Mouse (Mus musculus) forebrain, postnatal 0 days (tissue): ENCODE results near the gene Kif27. TPM values are rescaled to one million over a fixed set of nuclear protein-coding genes. Genes with fewer than 3 reads are reported as not detected.
"Not testable (repeated sequence)": the region's sequence is repeated elsewhere in the genome, so short reads cannot be mapped to it uniquely, and the experiment has no call there.

Experiments used
- ATAC-seq: fragments of 200-750 bp; cut with Nextera tagmentation; 2 replicates; pipeline ENCODE4 v1.8.0; 2017; ENCODE audit warnings: mild to moderate bottlenecking, moderate library complexity
- DNase-seq: peaks from one replicate; pipeline ENCODE4 v3.0.0-alpha.2; 2015
- H3K27ac ChIP-seq: fragments of 300-500 bp; sonication (generic); 2 replicates; pipeline ENCODE4 v1.5.1; 2014; ENCODE audit warnings: low read depth, mild to moderate bottlenecking, antibody characterized with exemption, low read length, moderate library complexity, mixed read lengths
- H3K27me3 ChIP-seq: fragments of 300-500 bp; sonication (generic); 2 replicates; pipeline ENCODE4 v1.6.1; 2014; ENCODE audit warnings: mild to moderate bottlenecking, low read length, mixed read lengths; ENCODE audit not compliant: insufficient read depth
- H3K36me3 ChIP-seq: fragments of 300-500 bp; sonication (generic); 2 replicates; pipeline ENCODE4 v1.6.1; 2014; ENCODE audit warnings: mild to moderate bottlenecking, moderate library complexity; ENCODE audit not compliant: insufficient read depth
- H3K4me1 ChIP-seq: fragments of 300-500 bp; sonication (generic); 2 replicates; pipeline ENCODE4 v1.6.1; 2014; ENCODE audit warnings: antibody characterized with exemption; ENCODE audit not compliant: insufficient read depth
- H3K4me2 ChIP-seq: fragments of 300-500 bp; sonication (generic); 2 replicates; pipeline ENCODE4 v1.6.1; 2014; ENCODE audit warnings: low read depth, mild to moderate bottlenecking, moderate library complexity
- H3K4me3 ChIP-seq: fragments of 300-500 bp; sonication (generic); 2 replicates; pipeline ENCODE4 v1.5.1; 2014; ENCODE audit warnings: low read depth, low read length, mixed read lengths
- H3K9ac ChIP-seq: fragments of 300-500 bp; sonication (generic); 2 replicates; pipeline ENCODE4 v1.6.1; 2014; ENCODE audit warnings: mild to moderate bottlenecking
- H3K9me3 ChIP-seq: fragments of 300-500 bp; sonication (generic); 2 replicates; pipeline ENCODE4 v1.6.1; 2016; ENCODE audit warnings: low read length
- CTCF ChIP-seq: sonication (generic); IDR thresholded peaks from 2 replicates; pipeline ENCODE4 v1.5.1; 2016; ENCODE audit warnings: antibody characterized with exemption, control low read depth, low read depth
- WGBS: fragments of 180-500 bp; shearing (Covaris S2); extraction: QIAGEN DNeasy Blood & Tissue Kit; methylation state at CpG from one replicate; pipeline ENCODE4 v1.1.7; 2014; 5-methylcytosine and 5-hydroxymethylcytosine counted together
- polyA plus RNA-seq: library from polyadenylated mRNA; unstranded; fragments of >200 nt; fragmentation: Nextera tagmentation; extraction: Ambion mirVana; gene quantifications from 2 replicates; pipeline ENCODE4 v1.2.1, GENCODE M21; 2015
- total RNA-seq: library from RNA; depleted of rRNA; stranded (reverse); fragments of >200 nt; gene quantifications from 2 replicates; pipeline ENCODE4 v1.2.3, GENCODE M21; 2014; rRNA removed

Kif27 gene
- total RNA-seq: 2.3 and 5.2 TPM in 2 replicates
- 0.82 and 2.0 TPM in 2 replicates for polyA plus RNA-seq

DNA sequence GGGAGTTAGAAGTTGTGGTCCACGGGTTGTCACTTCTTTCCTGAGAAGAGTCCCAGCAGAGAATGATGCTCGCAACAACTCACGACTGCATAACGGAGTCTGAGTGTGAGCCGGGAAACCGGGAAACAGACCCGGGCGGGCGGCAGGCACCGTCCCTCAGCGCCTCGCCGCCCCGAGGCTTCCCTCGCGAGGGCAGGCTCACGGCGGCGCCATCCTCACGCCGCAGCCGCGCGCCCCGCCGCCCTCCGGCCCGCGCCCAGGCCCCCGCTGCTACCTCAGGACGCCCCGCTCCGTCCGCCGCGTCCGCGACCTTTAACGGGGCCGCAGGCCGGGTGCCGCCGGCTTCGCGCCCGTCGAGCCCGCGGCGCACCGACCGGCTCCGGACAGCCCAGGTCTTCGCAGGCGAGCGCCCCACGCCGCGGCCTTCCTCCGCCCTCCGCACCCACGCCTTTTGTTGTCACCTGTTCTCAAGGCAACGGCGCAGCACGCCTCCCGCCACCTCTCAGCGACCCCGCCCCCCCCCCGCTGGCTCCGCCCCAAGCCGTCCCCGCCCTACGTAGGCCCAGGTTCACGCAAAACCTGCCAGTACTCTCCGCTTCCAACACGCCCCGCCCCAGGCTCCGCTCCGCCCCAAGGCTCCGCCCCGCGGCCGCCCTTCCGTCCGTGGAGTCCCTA is at the start of gene Kif27:
Gene Kif27 (minus strand): TSS at position 494 of the 675 bp plus-strand sequence.
- WGBS: 3% methylated on average over 81 of the region's 85 CpGs
- TF ChIP-seq CTCF: no peak
- H3K9me3 ChIP-seq: no peaks in the 10 kb centered on the region
- H3K36me3 ChIP-seq: no peaks in the 10 kb centered on the region
- H3K27ac ChIP-seq: peak within 1 kb of the TSS; percentile 54; the same call in 1 of the 2 replicates
- no peaks in the 10 kb centered on the region for H3K27me3 ChIP-seq
- DNase-seq: peak; percentile 78
- H3K4me3 ChIP-seq: peak within 1 kb of the TSS; percentile 68
- peak; percentile 96 for ATAC-seq
- H3K4me2 ChIP-seq: peak within 1 kb of the TSS; percentile 94
- peak within 1 kb of the TSS; percentile 60 for H3K9ac ChIP-seq
- H3K4me1 ChIP-seq: no peaks in the 10 kb centered on the region

DNA sequence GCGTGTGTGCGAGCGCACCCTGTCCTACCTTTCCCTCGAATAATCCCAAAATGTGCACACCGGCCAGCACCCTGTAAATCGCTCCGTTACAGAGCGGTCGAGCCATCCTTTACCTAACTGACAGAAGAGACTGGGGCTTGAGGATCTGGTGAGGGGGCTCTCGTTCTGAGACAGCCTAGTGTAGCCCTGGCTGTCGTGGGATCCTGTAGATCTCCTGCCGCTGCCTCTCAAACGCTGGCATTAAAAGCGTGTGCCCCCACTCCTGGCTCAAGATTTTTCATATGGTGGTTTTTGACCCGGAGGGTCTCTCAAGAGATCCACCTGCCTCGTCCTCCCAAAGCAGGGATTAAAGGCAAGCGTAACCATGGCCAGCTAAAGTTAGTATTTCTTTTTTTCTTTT is 44.3 kb upstream of the Kif27 start, which contains the start of gene Hnrnpk:
Gene Hnrnpk (minus strand): TSS at position 101 of the 400 bp plus-strand sequence.
- peak within 1 kb of the TSS; percentile 100 for H3K9ac ChIP-seq
- peak within 1 kb of the TSS; percentile 100 for H3K27ac ChIP-seq
- ATAC-seq, DNase-seq, H3K36me3 ChIP-seq, H3K27me3 ChIP-seq, H3K9me3 ChIP-seq, H3K4me1 ChIP-seq: not testable (repeated sequence)
- WGBS: 8% methylated on average over 16 of the region's 17 CpGs
- peak within 1 kb of the TSS; percentile 100 for H3K4me3 ChIP-seq
- peak within 1 kb of the TSS; percentile 51 for H3K4me2 ChIP-seq

DNA sequence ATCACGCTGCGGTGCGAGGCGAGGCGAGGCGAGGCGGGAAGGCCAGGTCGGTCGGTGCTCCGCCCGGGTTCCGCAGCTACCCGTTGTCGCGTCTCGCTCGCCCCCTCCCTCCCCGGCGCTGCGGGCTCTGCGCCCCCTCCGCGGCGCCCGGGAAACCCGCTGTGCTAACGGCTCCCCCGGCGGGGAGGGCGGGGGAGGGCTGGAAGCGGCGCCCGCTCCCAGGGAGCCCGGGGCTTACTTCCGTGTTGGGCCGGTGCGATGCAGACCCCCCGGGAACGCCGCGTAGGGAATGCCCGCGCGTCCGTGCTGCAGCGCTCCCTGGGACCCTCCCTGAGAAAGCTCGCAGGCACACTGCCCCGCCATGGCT is 43.8 kb upstream of the Kif27 start:
- ATAC-seq (peak; percentile 67), DNase-seq (no peak)
- no peaks in the 10 kb centered on the region for H3K27me3 ChIP-seq
- WGBS: 5% methylated on average over 38 of the region's 48 CpGs
- peak overlapping the region; percentile 100 for H3K27ac ChIP-seq
- no peak for TF ChIP-seq CTCF
- H3K9ac ChIP-seq: peak overlapping the region; percentile 100
- 0 out of 2 replicates have a peak, but pooled peaks cover 2% of the 10 kb centered on the region for H3K4me1 ChIP-seq
- peak overlapping the region; percentile 100 for H3K4me3 ChIP-seq
- H3K36me3 ChIP-seq: peaks cover 4% of the 10 kb centered on the region
- H3K4me2 ChIP-seq: peak overlapping the region; percentile 51
- no peaks in the 10 kb centered on the region for H3K9me3 ChIP-seq

DNA sequence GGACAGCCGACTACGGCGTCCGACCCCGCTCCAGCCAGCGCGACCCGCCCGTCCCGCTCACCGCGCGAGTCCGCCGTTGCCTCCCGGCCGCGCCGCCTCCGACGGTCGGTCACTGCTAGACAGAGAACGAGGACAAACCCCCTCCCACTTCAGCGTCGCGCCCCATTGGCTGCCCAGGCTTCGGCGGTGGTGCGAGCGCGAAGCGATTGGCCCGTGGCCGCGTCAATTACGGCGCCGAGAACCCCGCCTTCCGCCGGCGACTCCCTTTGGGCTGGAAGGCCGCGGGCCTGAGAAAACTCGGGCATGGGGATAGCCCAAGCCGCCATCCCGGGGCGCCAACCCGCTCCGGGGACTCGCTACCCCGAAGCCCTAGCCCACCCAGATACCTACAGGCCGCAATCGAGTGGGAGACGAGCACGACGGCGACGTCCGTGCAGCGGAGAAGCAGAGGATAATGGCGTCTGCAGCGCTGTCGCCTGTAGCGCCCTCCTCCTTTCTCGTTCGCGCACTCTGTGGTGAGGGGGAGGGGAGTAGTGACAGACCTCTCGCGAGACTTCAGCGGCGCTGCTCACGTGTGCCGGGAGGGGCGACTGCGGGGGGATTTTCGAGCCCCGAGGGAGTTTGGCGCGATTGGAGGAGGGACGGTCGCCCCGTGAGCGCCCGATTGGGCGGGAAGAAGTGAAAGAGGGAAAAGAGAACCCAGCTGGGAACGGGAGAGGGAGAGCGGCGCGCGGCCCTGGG is 43.3 kb upstream of the Kif27 start, which contains the start of gene Rmi1:
Gene Rmi1 (plus strand): TSS at position 246 of the 741 bp plus-strand sequence.
- ATAC-seq (peak; percentile 93), DNase-seq (peak; percentile 99)
- H3K27me3 ChIP-seq: no peaks in the 10 kb centered on the region
- peaks cover 9% of the 10 kb centered on the region for H3K36me3 ChIP-seq
- H3K9ac ChIP-seq: peak within 1 kb of the TSS; percentile 100
- no peaks in the 10 kb centered on the region for H3K9me3 ChIP-seq
- peak within 1 kb of the TSS; percentile 100 for H3K27ac ChIP-seq
- peak within 1 kb of the TSS; percentile 76 for H3K4me2 ChIP-seq
- TF ChIP-seq CTCF: peak; percentile 60
- 0 out of 2 replicates have a peak, but pooled peaks cover 2% of the 10 kb centered on the region for H3K4me1 ChIP-seq
- under 1% methylated on average over 85 of the region's 91 CpGs for WGBS
- peak within 1 kb of the TSS; percentile 100 for H3K4me3 ChIP-seq

GRCm38 (mm10) chr13:58401135-58402002 is 42.4 kb upstream of the Kif27 start:
- Histone ChIP-seq H3K9ac (peak overlapping the region; percentile 100), H3K36me3 (peaks cover 13% of the 10 kb centered on the region), H3K27me3 (no peaks in the 10 kb centered on the region), H3K9me3 (no peaks in the 10 kb centered on the region), H3K4me1 (0 out of 2 replicates have a peak, but pooled peaks cover 2% of the 10 kb centered on the region), H3K27ac (peak overlapping the region; percentile 100), H3K4me2 (peak overlapping the region; percentile 76), H3K4me3 (peak overlapping the region; percentile 100)
- peak; percentile 54 for TF ChIP-seq CTCF
- ATAC-seq (peak; percentile 45), DNase-seq (peak; percentile 87)
- under 1% methylated on average over 83 of the region's 100 CpGs for WGBS

- 0 out of 2 replicates have a peak, but pooled peaks cover 2% of the 10 kb centered on the region for H3K4me1 ChIP-seq
- no peaks in the 10 kb centered on the region for H3K9me3 ChIP-seq
- peaks cover 21% of the 10 kb centered on the region for H3K36me3 ChIP-seq
- H3K9ac ChIP-seq: peak overlapping the region; percentile 100
- DNase-seq (no peak), ATAC-seq (no peak)
- no peak overlapping the region for H3K27ac ChIP-seq
- 1% methylated on average over 11 of the region's 11 CpGs for WGBS
- no peaks in the 10 kb centered on the region for H3K27me3 ChIP-seq
- H3K4me2 ChIP-seq: peak overlapping the region; percentile 76
- TF ChIP-seq CTCF: no peak
- H3K4me3 ChIP-seq: peak overlapping the region; percentile 100
Measured at GRCm38 (mm10) chr13:58400576-58400975, 41.7 kb upstream of the Kif27 start.
